Mouse (Mus musculus) brain, embryonic 14.5 days (tissue): Measurements from ENCODE around the gene Fndc3b.

ENCODE experiments used
- CTCF ChIP-seq: fragments of 200-500 bp; IDR thresholded peaks from 2 replicates; pipeline ENCODE4 v1.5.1; 2012; ENCODE audit warnings: inconsistent platforms, mild to moderate bottlenecking, moderate library complexity, borderline replicate concordance; ENCODE audit not compliant: insufficient read depth, insufficient read length; ENCODE audit errors: extremely low read depth
- POLR2A ChIP-seq: fragments of 200-500 bp; IDR thresholded peaks from 2 replicates; pipeline ENCODE4 v1.6.1; 2012; ENCODE audit warnings: mild to moderate bottlenecking, inconsistent platforms, borderline replicate concordance; ENCODE audit not compliant: poor library complexity, insufficient read depth, insufficient read length, severe bottlenecking; ENCODE audit errors: extremely low read depth

DNA sequence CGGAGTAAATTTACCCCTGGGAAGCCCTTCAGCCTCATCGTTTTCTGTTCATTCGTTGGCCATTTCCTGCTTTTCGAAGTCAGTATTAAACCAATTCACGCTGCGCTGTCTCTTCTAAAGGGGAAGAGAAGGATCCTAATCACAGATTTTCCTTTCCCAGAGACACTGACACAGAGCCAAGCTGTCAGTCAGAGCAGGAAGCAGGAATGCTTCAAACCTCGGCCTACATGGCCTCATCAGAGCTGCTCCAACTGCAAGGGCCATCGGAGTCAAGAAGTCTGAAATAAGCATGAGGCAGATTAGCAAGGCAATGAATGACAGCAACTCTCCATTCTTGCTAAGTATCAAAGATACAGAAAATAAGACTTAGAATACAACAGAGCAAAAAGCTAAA, 85.5 kb downstream of the Fndc3b start:
- TF ChIP-seq CTCF (no peak), POLR2A (no peak)
